Mouse (Mus musculus): ENCODE data around the gene Tmem19. TPM values are rescaled to one million over a fixed set of nuclear protein-coding genes. Genes with fewer than 3 reads are reported as not detected.
A peak's percentile ranks its signal among the peaks of the same experiment; 100 is the strongest.
"Not testable (repeated sequence)": the region's sequence is repeated elsewhere in the genome, so short reads cannot be mapped to it uniquely, and the experiment has no call there.

The Tmem19 gene
- polyA plus RNA-seq, 1 experiment from 2014 or later = 38.5 TPM

GRCm38 (mm10) chr10:115342771-115343425 is 19.4 kb downstream of the Tmem19 start:
- 86% methylated on average over 4 of the region's 4 CpGs for WGBS

GRCm38 (mm10) chr10:115339820-115340328 is 22.4 kb downstream of the Tmem19 start:
- H3K9me3 ChIP-seq = no peaks in the 10 kb centered on the region
- ATAC-seq (replicated peaks) = no peak
- WGBS = 90% methylated on average over 7 of the region's 7 CpGs
- no peak overlapping the region for H3K9ac ChIP-seq
- peaks cover 22% of the 10 kb centered on the region for H3K36me3 ChIP-seq (replicated peaks)
- no peaks in the 10 kb centered on the region for H3K27me3 ChIP-seq (replicated peaks)
- no peak overlapping the region for H3K4me2 ChIP-seq
- no peak overlapping the region for H3K4me3 ChIP-seq
- no peak overlapping the region for H3K27ac ChIP-seq
- H3K4me1 ChIP-seq = no peaks in the 10 kb centered on the region

More at GRCm38 (mm10) chr10:115342771-115343425, 19.4 kb downstream of the Tmem19 start:
- Histone ChIP-seq H3K9ac (no peak overlapping the region), H3K4me3 (no peak overlapping the region), H3K4me2 (no peak overlapping the region), H3K27me3 (replicated peaks) (no peaks in the 10 kb centered on the region), H3K27ac (no peak overlapping the region), H3K36me3 (replicated peaks) (peaks cover 31% of the 10 kb centered on the region), H3K9me3 (no peaks in the 10 kb centered on the region), H3K4me1 (no peaks in the 10 kb centered on the region)
- no peak for ATAC-seq (replicated peaks)

GRCm38 (mm10) chr10:115336901-115337300 is 25.4 kb downstream of the Tmem19 start:
- H3K36me3 ChIP-seq (replicated peaks) = peaks cover 11% of the 10 kb centered on the region
- H3K4me3 ChIP-seq = no peak overlapping the region
- no peak overlapping the region for H3K9ac ChIP-seq
- 81% methylated on average over 4 of the region's 4 CpGs for WGBS
- H3K4me1 ChIP-seq = no peaks in the 10 kb centered on the region
- H3K27me3 ChIP-seq (replicated peaks) = no peaks in the 10 kb centered on the region
- no peak overlapping the region for H3K27ac ChIP-seq
- H3K4me2 ChIP-seq = no peak overlapping the region
- no peaks in the 10 kb centered on the region for H3K9me3 ChIP-seq
- no peak for ATAC-seq (replicated peaks)

- no peaks in the 10 kb centered on the region for H3K4me1 ChIP-seq
- 86% methylated on average over 9 of the region's 9 CpGs for WGBS
- ATAC-seq (replicated peaks) = no peak
These were observed 28.8 kb downstream of the Tmem19 start for GRCm38 (mm10) chr10:115333528-115333927.

GRCm38 (mm10) chr10:115332997-115333396 is 29.3 kb downstream of the Tmem19 start:
- H3K27ac ChIP-seq = no peak overlapping the region
- no peaks in the 10 kb centered on the region for H3K4me1 ChIP-seq
- no peaks in the 10 kb centered on the region for H3K9me3 ChIP-seq
- H3K36me3 ChIP-seq (replicated peaks) = no peaks in the 10 kb centered on the region
- no peak overlapping the region for H3K4me2 ChIP-seq
- no peak overlapping the region for H3K4me3 ChIP-seq
- H3K9ac ChIP-seq = no peak overlapping the region
- no peak for ATAC-seq (replicated peaks)
- no peaks in the 10 kb centered on the region for H3K27me3 ChIP-seq (replicated peaks)
- 87% methylated on average over 4 of the region's 4 CpGs for WGBS

More at GRCm38 (mm10) chr10:115333528-115333927, 28.8 kb downstream of the Tmem19 start:
- no peaks in the 10 kb centered on the region for H3K9me3 ChIP-seq
- H3K27ac ChIP-seq = no peak overlapping the region
- H3K27me3 ChIP-seq (replicated peaks) = no peaks in the 10 kb centered on the region
- H3K36me3 ChIP-seq (replicated peaks) = no peaks in the 10 kb centered on the region; the same call in 1 of the 2 replicates
- no peak overlapping the region for H3K4me2 ChIP-seq
- H3K9ac ChIP-seq = no peak overlapping the region
- no peak overlapping the region for H3K4me3 ChIP-seq

GRCm38 (mm10) chr10:115332420-115332952 is 29.8 kb downstream of the Tmem19 start:
- Histone ChIP-seq H3K9me3 (no peaks in the 10 kb centered on the region), H3K27ac (no peak overlapping the region), H3K27me3 (replicated peaks) (no peaks in the 10 kb centered on the region), H3K4me1 (no peaks in the 10 kb centered on the region), H3K4me2 (no peak overlapping the region), H3K36me3 (replicated peaks) (no peaks in the 10 kb centered on the region), H3K4me3 (no peak overlapping the region), H3K9ac (no peak overlapping the region)
- 88% methylated on average over 8 of the region's 8 CpGs for WGBS
- no peak for ATAC-seq (replicated peaks)

- no peak overlapping the region for H3K4me3 ChIP-seq
- no peaks in the 10 kb centered on the region for H3K27me3 ChIP-seq (replicated peaks)
- no peak overlapping the region for H3K4me2 ChIP-seq
- H3K36me3 ChIP-seq (replicated peaks) = no peaks in the 10 kb centered on the region
- no peak overlapping the region for H3K27ac ChIP-seq
- 76% methylated on average over 3 of the region's 3 CpGs for WGBS
- H3K9ac ChIP-seq = no peak overlapping the region
- no peaks in the 10 kb centered on the region for H3K9me3 ChIP-seq
- no peak for ATAC-seq (replicated peaks)
- no peaks in the 10 kb centered on the region for H3K4me1 ChIP-seq
These were observed 33.2 kb downstream of the Tmem19 start for GRCm38 (mm10) chr10:115329010-115329530.

GRCm38 (mm10) chr10:115328514-115328913 is 33.8 kb downstream of the Tmem19 start:
- Histone ChIP-seq H3K9me3 (no peaks in the 10 kb centered on the region), H3K27ac (no peak overlapping the region), H3K4me1 (no peaks in the 10 kb centered on the region), H3K27me3 (replicated peaks) (no peaks in the 10 kb centered on the region), H3K4me2 (no peak overlapping the region), H3K9ac (no peak overlapping the region), H3K4me3 (no peak overlapping the region), H3K36me3 (replicated peaks) (no peaks in the 10 kb centered on the region)
- no peak for ATAC-seq (replicated peaks)
- WGBS = 83% methylated on average over 6 of the region's 6 CpGs

- H3K4me1 ChIP-seq = no peaks in the 10 kb centered on the region
These were observed 39.0 kb downstream of the Tmem19 start for GRCm38 (mm10) chr10:115323295-115323694.

GRCm38 (mm10) chr10:115321317-115322035 is 40.8 kb downstream of the Tmem19 start:
- no peaks in the 10 kb centered on the region for H3K27me3 ChIP-seq (replicated peaks)
- H3K36me3 ChIP-seq (replicated peaks) = no peaks in the 10 kb centered on the region
- no peak overlapping the region for H3K27ac ChIP-seq
- ATAC-seq (replicated peaks) = no peak
- no peaks in the 10 kb centered on the region for H3K9me3 ChIP-seq
- no peak overlapping the region for H3K4me2 ChIP-seq
- no peak overlapping the region for H3K9ac ChIP-seq
- H3K4me3 ChIP-seq = no peak overlapping the region
- H3K4me1 ChIP-seq = peaks cover 1% of the 10 kb centered on the region
- 65% methylated on average over 5 of the region's 5 CpGs for WGBS

More at GRCm38 (mm10) chr10:115323295-115323694, 39.0 kb downstream of the Tmem19 start:
- Histone ChIP-seq H3K4me3 (no peak overlapping the region), H3K9ac (no peak overlapping the region), H3K36me3 (replicated peaks) (no peaks in the 10 kb centered on the region), H3K27ac (no peak overlapping the region), H3K9me3 (no peaks in the 10 kb centered on the region), H3K27me3 (replicated peaks) (no peaks in the 10 kb centered on the region), H3K4me2 (no peak overlapping the region)
- WGBS = 9% methylated on average over 6 of the region's 6 CpGs
- 0 out of 2 replicates have a peak, but pooled peaks have one; percentile 20 for ATAC-seq (replicated peaks)

- WGBS = 66% methylated on average over 3 of the region's 3 CpGs
- peaks cover 12% of the 10 kb centered on the region for H3K4me1 ChIP-seq
- not testable (repeated sequence) for H3K4me3 ChIP-seq; H3K9ac ChIP-seq; H3K27me3 ChIP-seq (replicated peaks); H3K27ac ChIP-seq; H3K9me3 ChIP-seq; H3K36me3 ChIP-seq (replicated peaks); ATAC-seq (replicated peaks); H3K4me2 ChIP-seq
These were observed 43.9 kb downstream of the Tmem19 start for GRCm38 (mm10) chr10:115318388-115318787.

GRCm38 (mm10) chr10:115316313-115316712 is 46.0 kb downstream of the Tmem19 start:
- peak overlapping the region; percentile 97; the same call in 1 of the 2 replicates for H3K9ac ChIP-seq

More at GRCm38 (mm10) chr10:115316313-115316712, 46.0 kb downstream of the Tmem19 start:
- peak overlapping the region; percentile 58 for H3K4me3 ChIP-seq
- H3K27me3 ChIP-seq (replicated peaks) = no peaks in the 10 kb centered on the region
- H3K9me3 ChIP-seq = no peaks in the 10 kb centered on the region
- peaks cover 31% of the 10 kb centered on the region for H3K4me1 ChIP-seq
- no peaks in the 10 kb centered on the region for H3K36me3 ChIP-seq (replicated peaks)
- H3K27ac ChIP-seq = peak overlapping the region; percentile 97
- H3K4me2 ChIP-seq = peak overlapping the region; percentile 57
- ATAC-seq (replicated peaks) = no peak
- WGBS = 52% methylated on average over 11 of the region's 11 CpGs
